Mouse (Mus musculus) stomach, embryonic 14.5 days (tissue): ENCODE measurements around the gene Atp13a4. TPM values are rescaled to one million over a fixed set of nuclear protein-coding genes. Genes with fewer than 3 reads are reported as not detected.

Experiments used
- ATAC-seq: fragments of 200-750 bp; cut with Nextera tagmentation; 2 replicates; pipeline ENCODE4 v1.8.0; 2017; ENCODE audit warnings: low read depth, moderate TSS enrichment; ENCODE audit not compliant: insufficient number of reproducible peaks, insufficient read depth, low FRiP score
- H3K27ac ChIP-seq: fragments of 300-500 bp; sonication (generic); 2 replicates; pipeline ENCODE4 v1.5.1; 2014; ENCODE audit warnings: mild to moderate bottlenecking, low read length, moderate library complexity, mixed read lengths
- H3K27me3 ChIP-seq: fragments of 300-500 bp; sonication (generic); 2 replicates; pipeline ENCODE4 v1.6.1; 2014; ENCODE audit warnings: low read length, control low read depth, mixed read lengths; ENCODE audit not compliant: control insufficient read depth, insufficient read depth
- H3K36me3 ChIP-seq: fragments of 300-500 bp; sonication (generic); 2 replicates; pipeline ENCODE4 v1.6.1; 2014; ENCODE audit warnings: mild to moderate bottlenecking, control low read depth, low read length, moderate library complexity, mixed read lengths; ENCODE audit not compliant: control insufficient read depth, insufficient read depth
- H3K4me1 ChIP-seq: fragments of 300-500 bp; sonication (generic); 2 replicates; pipeline ENCODE4 v1.6.1; 2014; ENCODE audit warnings: low read length, control low read depth, mixed read lengths; ENCODE audit not compliant: control insufficient read depth, insufficient read depth
- H3K4me2 ChIP-seq: fragments of 300-500 bp; sonication (generic); replicated peaks from 2 replicates; pipeline ENCODE4 v1.6.1; 2014; ENCODE audit warnings: low read depth, low read length, control low read depth
- H3K4me3 ChIP-seq: fragments of 300-500 bp; sonication (generic); 2 replicates; pipeline ENCODE4 v1.5.1; 2014; ENCODE audit warnings: low read depth, low read length, control low read depth
- H3K9ac ChIP-seq: fragments of 300-500 bp; sonication (generic); replicated peaks from 2 replicates; pipeline ENCODE4 v1.6.1; 2014; ENCODE audit warnings: low read depth, mild to moderate bottlenecking, control low read depth, low read length, moderate library complexity, mixed read lengths
- H3K9me3 ChIP-seq: fragments of 300-500 bp; sonication (generic); 2 replicates; pipeline ENCODE4 v1.6.1; 2016; ENCODE audit warnings: low read depth, low read length, control low read depth; ENCODE audit not compliant: control insufficient read depth
- WGBS: fragments of 180-500 bp; shearing (Covaris S2); extraction: QIAGEN DNeasy Blood & Tissue Kit; methylation state at CpG from one replicate; pipeline ENCODE4 v1.1.7; 2014; 5-methylcytosine and 5-hydroxymethylcytosine counted together
- polyA plus RNA-seq: library from polyadenylated mRNA; unstranded; fragments of >200 nt; fragmentation: Nextera tagmentation; extraction: Ambion mirVana; gene quantifications from 2 replicates; pipeline ENCODE4 v1.2.1, GENCODE M21; 2014

Atp13a4 gene
- polyA plus RNA-seq, 1 experiment from 2014 or later, result 0.48 TPM

DNA sequence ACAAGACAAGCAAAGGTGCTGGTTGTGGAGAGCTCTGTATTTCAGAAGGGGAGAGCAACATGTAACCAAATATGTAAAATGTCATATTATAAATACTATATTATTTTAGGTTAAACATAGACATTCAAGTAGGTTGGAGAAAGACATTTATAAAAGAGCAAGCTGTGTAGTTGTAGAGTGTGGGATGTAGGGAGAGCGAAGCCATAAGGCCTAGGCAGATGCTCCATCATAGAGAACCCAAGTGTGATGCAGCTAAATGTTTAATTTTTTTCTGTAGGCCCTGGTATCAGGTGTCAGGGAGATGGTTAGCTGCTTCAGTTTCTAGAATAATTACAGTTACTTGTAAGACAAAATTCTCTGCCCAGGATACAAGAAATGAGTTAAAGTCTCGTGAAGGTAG is 87.8 kb downstream of the Atp13a4 start:
- no peak overlapping the region for H3K4me2 ChIP-seq
- no peak for ATAC-seq
- no peaks in the 10 kb centered on the region for H3K27me3 ChIP-seq
- H3K9me3 ChIP-seq, result no peaks in the 10 kb centered on the region
- no peaks in the 10 kb centered on the region for H3K36me3 ChIP-seq
- no peaks in the 10 kb centered on the region for H3K4me1 ChIP-seq
- WGBS, result 94% methylated on average over 2 of the region's 2 CpGs
- no peak overlapping the region for H3K27ac ChIP-seq
- no peak overlapping the region for H3K4me3 ChIP-seq
- H3K9ac ChIP-seq, result no peak overlapping the region

DNA sequence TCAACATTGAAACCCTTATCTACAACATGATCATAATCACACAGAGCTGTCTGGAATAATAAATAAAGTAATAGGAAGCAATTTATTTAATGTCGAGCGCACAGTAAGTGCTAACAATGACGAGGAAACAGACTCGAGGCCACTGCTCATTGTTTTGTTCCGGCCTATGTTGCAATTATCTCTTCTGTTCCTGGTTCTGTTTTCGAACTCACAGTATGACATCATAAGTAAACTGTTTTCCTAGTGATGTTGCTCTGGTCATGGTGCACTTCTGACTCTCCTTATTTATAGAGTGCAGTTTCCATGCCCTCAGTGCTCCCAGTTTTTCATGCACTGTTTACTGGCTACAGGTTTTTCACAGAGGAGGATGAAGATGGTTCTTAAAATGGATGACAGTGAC is 91.4 kb downstream of the Atp13a4 start:
- no peaks in the 10 kb centered on the region for H3K36me3 ChIP-seq
- no peak overlapping the region for H3K27ac ChIP-seq
- ATAC-seq, result no peak
- H3K27me3 ChIP-seq, result no peaks in the 10 kb centered on the region
- no peak overlapping the region for H3K4me3 ChIP-seq
- no peaks in the 10 kb centered on the region for H3K4me1 ChIP-seq
- H3K9ac ChIP-seq, result no peak overlapping the region
- H3K9me3 ChIP-seq, result no peaks in the 10 kb centered on the region
- no peak overlapping the region for H3K4me2 ChIP-seq
- 54% methylated on average over 6 of the region's 6 CpGs for WGBS

DNA sequence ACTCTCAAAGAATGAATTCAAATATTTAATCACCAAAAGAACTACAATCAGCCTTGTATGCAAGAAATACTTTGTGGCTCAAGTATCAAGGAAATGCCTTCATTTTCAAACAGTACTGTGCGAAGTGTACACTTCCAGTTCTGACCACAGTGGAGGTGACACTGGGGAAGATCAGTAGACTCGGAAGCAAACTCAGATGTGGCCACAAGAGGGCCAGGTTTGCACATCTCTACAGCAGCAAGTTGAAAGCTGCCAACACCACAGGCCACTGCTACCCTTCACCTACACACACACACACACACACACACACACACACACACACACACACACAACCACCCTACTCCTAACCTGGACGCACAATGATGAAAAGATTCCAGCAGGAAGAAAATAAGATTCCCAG is 93.0 kb downstream of the Atp13a4 start:
- Histone ChIP-seq H3K27me3 (no peaks in the 10 kb centered on the region), H3K4me3 (no peak overlapping the region), H3K9me3 (no peaks in the 10 kb centered on the region), H3K4me1 (no peaks in the 10 kb centered on the region), H3K9ac (no peak overlapping the region), H3K36me3 (no peaks in the 10 kb centered on the region), H3K27ac (no peak overlapping the region), H3K4me2 (no peak overlapping the region)
- ATAC-seq, result no peak
- 39% methylated on average over 3 of the region's 3 CpGs for WGBS

DNA sequence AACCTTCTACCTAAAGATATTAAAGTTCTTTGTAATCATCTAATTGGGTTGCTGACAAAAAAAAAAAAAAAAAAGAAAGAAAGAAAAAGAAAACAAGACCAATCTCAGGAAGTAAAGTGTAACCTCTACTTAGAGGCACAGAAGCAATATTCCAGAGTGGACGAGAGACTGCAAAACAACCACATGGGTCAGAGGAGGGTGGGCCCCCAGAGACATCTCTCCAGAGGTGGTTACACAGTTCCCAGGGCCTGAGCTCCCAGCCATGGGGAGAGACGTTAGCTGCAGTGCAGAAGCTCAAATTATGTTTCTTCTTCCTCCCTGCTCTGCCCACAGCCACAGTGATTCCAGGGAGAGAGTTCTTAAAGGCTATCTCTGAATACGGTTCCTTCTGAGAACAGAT is 102.5 kb downstream of the Atp13a4 start:
- Histone ChIP-seq H3K4me2 (no peak overlapping the region), H3K36me3 (no peaks in the 10 kb centered on the region), H3K4me3 (no peak overlapping the region), H3K27ac (no peak overlapping the region), H3K4me1 (no peaks in the 10 kb centered on the region), H3K9me3 (no peaks in the 10 kb centered on the region), H3K9ac (no peak overlapping the region), H3K27me3 (no peaks in the 10 kb centered on the region)
- no peak for ATAC-seq
- 56% methylated on average over 3 of the region's 3 CpGs for WGBS

DNA sequence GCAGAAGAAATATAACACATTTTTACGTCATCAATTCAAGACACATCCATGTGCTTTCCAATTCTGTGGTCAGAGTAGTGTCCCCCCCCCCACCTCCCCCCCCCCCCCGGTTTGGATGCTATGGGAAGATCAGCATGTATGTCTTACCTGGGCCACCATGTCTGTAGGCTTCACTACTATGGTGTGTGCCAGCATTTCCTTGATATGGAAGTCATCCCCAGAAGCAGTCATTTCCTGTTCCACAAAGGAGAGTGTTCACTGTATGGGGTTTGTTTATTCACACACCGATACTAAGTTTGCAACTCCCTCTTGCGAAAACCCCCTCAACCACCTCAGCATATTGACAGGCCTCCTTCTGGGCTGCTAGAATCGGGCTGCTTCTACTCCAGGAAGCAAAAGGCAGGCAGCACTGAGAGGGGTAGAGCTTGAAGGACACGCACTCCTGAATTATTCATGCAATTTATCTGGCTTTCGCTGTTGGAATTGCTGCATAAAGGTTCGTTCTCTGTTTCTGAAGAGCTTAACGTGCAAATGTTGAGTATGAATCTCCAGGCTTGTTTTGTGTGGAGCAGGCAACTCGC is 103.2 kb downstream of the Atp13a4 start:
- no peak overlapping the region for H3K27ac ChIP-seq
- H3K36me3 ChIP-seq, result no peaks in the 10 kb centered on the region
- H3K9me3 ChIP-seq, result no peaks in the 10 kb centered on the region
- no peak overlapping the region for H3K4me3 ChIP-seq
- H3K9ac ChIP-seq, result no peak overlapping the region
- no peak for ATAC-seq
- H3K27me3 ChIP-seq, result no peaks in the 10 kb centered on the region
- no peaks in the 10 kb centered on the region for H3K4me1 ChIP-seq
- WGBS, result 59% methylated on average over 9 of the region's 10 CpGs
- H3K4me2 ChIP-seq, result no peak overlapping the region

DNA sequence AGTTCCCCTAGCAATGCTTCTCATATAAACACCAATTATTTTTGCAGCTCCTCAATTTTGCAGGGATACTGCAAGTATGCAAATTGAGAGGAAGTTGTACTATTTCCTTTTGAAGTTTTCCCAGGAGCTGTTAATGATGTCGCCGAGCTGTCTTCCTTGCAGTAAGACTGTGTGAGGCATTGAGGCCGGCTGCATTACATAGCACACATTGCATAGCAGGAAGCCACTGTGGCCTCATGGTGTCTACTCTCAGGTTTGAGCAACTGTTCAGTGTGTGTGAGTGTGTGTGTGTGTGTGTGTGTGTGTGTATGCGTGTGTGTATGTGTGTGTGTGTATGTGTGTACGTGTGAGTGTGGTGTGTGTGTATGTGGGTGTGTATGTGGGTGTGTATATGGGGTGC is 106.6 kb downstream of the Atp13a4 start:
- 80% methylated on average over 5 of the region's 5 CpGs for WGBS
- H3K4me2 ChIP-seq, result no peak overlapping the region
- H3K36me3 ChIP-seq, result no peaks in the 10 kb centered on the region
- H3K27me3 ChIP-seq, result no peaks in the 10 kb centered on the region
- no peak overlapping the region for H3K4me3 ChIP-seq
- no peak for ATAC-seq
- H3K4me1 ChIP-seq, result no peaks in the 10 kb centered on the region
- no peak overlapping the region for H3K27ac ChIP-seq
- H3K9me3 ChIP-seq, result no peaks in the 10 kb centered on the region
- no peak overlapping the region for H3K9ac ChIP-seq

DNA sequence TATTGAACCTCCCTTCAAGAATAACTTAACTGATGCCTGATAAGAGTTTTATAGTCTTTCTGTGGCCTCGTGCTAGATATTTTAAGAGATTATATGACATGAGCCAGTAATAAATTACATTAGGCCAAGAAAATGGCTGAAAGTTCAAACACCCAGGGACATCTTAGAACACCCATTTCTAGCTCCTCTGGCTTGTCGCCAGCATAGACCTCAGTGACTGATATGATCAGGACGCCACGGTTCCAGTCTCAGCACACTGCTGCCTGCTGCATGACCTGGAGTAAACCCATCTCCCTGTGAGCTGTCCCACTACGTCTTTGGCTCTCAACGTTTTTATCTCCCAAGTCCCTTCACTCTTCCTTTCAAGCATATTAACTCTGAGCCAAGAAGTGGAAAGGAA is 108.9 kb downstream of the Atp13a4 start:
- WGBS, result 56% methylated on average over 6 of the region's 6 CpGs
- Histone ChIP-seq H3K27me3 (no peaks in the 10 kb centered on the region), H3K36me3 (no peaks in the 10 kb centered on the region), H3K9me3 (no peaks in the 10 kb centered on the region), H3K4me1 (no peaks in the 10 kb centered on the region), H3K4me3 (no peak overlapping the region), H3K4me2 (no peak overlapping the region), H3K9ac (no peak overlapping the region), H3K27ac (no peak overlapping the region)
- no peak for ATAC-seq

DNA sequence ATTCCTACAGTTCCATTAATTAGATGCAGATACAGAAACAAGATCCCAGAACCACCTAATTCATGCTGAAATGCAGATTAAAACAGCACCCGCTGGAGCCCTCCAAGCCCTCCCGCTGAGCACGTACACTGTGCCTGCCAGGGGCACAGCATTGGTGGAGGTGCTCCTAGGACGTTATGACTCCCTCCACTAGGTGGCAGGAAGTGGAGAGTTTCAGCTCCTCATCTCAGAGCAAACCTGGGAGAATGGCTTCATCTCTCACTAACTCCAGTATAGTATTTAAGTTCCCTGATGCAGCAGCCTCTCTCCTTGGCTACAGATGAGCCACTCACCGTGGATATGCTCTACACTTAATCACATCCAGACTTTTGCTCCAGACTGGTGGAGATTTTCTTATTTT is 110.0 kb downstream of the Atp13a4 start:
- H3K4me2 ChIP-seq, result no peak overlapping the region
- 20% methylated on average over 5 of the region's 5 CpGs for WGBS
- H3K9ac ChIP-seq, result no peak overlapping the region
- H3K36me3 ChIP-seq, result no peaks in the 10 kb centered on the region
- no peak overlapping the region for H3K4me3 ChIP-seq
- no peaks in the 10 kb centered on the region for H3K27me3 ChIP-seq
- no peaks in the 10 kb centered on the region for H3K4me1 ChIP-seq
- 0 out of 2 replicates have a peak, but pooled peaks have one; percentile 61 for ATAC-seq
- H3K27ac ChIP-seq, result no peak overlapping the region
- H3K9me3 ChIP-seq, result no peaks in the 10 kb centered on the region

DNA sequence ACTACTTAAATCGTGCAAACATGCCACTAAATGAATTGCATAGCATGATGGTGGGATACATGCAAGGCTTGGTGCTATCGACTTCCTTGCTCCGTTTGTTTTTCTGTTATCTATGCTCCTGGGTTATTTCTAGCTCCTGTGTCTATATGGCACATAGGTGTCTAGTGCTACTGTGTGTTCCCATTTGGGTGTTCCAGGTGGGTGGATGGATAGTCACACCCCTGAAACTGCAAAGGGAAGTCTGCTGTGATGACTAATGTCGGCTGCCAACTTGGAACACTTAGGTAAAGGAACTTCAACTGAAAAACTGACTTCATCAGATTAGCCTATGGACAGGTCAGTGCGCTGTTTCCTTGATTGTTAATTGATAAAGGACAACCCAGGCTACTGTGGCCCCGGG is 129.8 kb downstream of the Atp13a4 start:
- H3K27me3 ChIP-seq, result no peaks in the 10 kb centered on the region
- no peaks in the 10 kb centered on the region for H3K36me3 ChIP-seq
- no peak overlapping the region for H3K4me3 ChIP-seq
- no peak overlapping the region for H3K4me2 ChIP-seq
- H3K27ac ChIP-seq, result no peak overlapping the region
- 88% methylated on average over 6 of the region's 6 CpGs for WGBS
- no peak overlapping the region for H3K9ac ChIP-seq
- no peaks in the 10 kb centered on the region for H3K9me3 ChIP-seq
- ATAC-seq, result no peak
- H3K4me1 ChIP-seq, result no peaks in the 10 kb centered on the region
